Mouse (Mus musculus): ENCODE measurements around the gene Ift22.

Ift22 gene

GRCm38 (mm10) chr5:136953015-136953414, 45.1 kb downstream of the Ift22 start, which contains the start of gene Fis1:
Gene Fis1, plus strand, starts transcription at chr5:136953275.
- POLR2A ChIA-PET = interaction anchor here (0.5 to 43.5 kb wide), 61 partner anchors 6 to 996 kb away, joined by 3 to 1492 read pairs (median 4); partner anchors contain the start of genes Ap1s1 (in 2 of the 4), Cldn15 (in 2 of the 4), Fis1 (in 2 of the 4) and Plod3 (in 2 of the 4)
- CTCF ChIA-PET = interaction anchor here (0.6 to 4.7 kb wide), 33 partner anchors 9 to 1337 kb away, joined by 3 to 37 read pairs (median 6); partner anchors contain the start of genes Ift22 (in 1 of the 4), Plod3 (in 1 of the 4) and Znhit1 (in 1 of the 4)

DNA sequence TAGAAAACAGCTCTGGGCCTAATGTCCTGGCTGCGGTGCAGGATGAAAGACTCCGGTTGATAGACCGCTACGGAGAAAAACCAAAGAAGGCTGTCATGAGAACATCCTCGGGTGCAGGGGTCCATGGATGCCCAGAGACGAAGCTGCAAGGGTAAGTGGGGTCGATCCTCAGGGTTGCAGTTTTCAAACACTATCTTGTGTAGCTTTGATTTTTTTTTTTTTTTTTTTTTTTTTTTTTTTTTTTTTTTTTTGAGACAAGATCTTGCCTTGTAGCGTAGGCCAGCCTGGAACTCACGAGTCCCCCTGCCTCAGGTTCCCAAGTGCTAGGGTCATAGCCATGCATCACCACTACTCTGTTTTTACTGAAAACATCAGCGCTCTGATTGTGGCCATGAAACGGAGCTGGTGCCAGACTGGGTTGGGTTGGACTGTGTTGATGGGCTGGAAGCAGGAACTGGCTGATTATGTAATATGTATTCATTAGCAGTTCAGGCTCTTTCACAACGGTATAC, 45.5 kb downstream of the Ift22 start:
- CTCF ChIA-PET = interaction anchor here (0.6 to 4.7 kb wide), 25 partner anchors 9 to 1337 kb away, joined by 3 to 37 read pairs (median 6); partner anchors contain the start of genes Ift22 (in 1 of the 4), Plod3 (in 1 of the 4) and Znhit1 (in 1 of the 4)

DNA sequence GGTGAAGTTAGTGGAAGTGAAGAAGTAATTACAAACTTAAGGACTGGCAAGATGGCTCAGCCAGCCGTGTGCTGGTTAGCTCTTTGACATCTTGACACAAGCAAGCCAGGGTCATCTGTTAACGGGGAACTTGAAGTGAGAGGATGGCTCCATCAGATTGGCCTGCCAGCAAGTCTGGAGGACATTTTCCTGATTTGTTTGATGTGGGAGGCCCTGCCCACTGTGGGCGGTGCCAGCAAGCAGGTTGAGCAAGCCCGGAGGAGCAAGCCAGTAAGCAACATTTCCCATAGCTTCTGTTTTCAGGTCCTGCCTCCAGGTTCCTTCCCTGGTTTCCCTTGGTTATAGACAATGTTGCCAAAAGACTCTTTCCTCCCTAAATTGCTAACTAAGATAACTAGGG, 47.7 kb downstream of the Ift22 start:
- ChIA-PET CTCF (interaction anchor here in 1 of 4 experiments (1.0 to 1.2 kb wide), 3 partner anchors 12 to 32 kb away, joined by 3 to 4 read pairs (median 3); partner anchors contain the start of genes Plod3 and Znhit1), POLR2A (interaction anchor here in 3 of 4 experiments (1.7 to 43.5 kb wide), 6 partner anchors 4 to 33 kb away, joined by 5 to 1492 read pairs (median 907); partner anchors contain the start of genes Cldn15 (in 2 of the 3), Fis1 (in 2 of the 3) and Znhit1 (in 1 of the 3))

More for the DNA sequence above, 45.5 kb downstream of the Ift22 start:
- POLR2A ChIA-PET = interaction anchor here (0.5 to 43.5 kb wide), 53 partner anchors 6 to 996 kb away, joined by 3 to 1492 read pairs (median 4); partner anchors contain the start of genes Ap1s1 (in 2 of the 4), Cldn15 (in 2 of the 4), Fis1 (in 2 of the 4) and Plod3 (in 2 of the 4)

DNA sequence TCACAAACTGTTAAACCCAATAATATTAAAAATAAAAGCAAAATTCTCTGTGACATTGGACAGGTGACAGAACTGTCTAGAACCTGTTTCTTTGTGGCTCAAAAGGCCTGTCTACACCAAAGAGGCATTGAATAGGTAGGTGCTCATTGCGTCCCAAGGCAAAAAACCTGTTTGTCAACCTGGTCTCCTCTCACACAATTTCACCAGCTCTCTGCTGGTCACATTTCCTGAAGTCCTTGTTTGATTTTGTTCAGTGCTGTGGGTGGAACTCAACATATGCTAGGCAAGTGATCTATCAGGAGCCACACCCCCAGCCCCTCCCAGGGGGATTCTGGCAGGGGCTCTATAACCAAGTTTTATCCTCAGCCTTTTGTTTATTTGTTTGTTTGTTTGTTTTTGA, 49.3 kb downstream of the Ift22 start:
- POLR2A ChIA-PET = interaction anchor here in 2 of 4 experiments (1.1 to 43.5 kb wide), 5 partner anchors 2 to 30 kb away, joined by 3 to 1492 read pairs (median 907); partner anchors contain the start of genes Cldn15 (in 2 of the 2), Fis1 (in 2 of the 2) and Znhit1 (in 1 of the 2)

DNA sequence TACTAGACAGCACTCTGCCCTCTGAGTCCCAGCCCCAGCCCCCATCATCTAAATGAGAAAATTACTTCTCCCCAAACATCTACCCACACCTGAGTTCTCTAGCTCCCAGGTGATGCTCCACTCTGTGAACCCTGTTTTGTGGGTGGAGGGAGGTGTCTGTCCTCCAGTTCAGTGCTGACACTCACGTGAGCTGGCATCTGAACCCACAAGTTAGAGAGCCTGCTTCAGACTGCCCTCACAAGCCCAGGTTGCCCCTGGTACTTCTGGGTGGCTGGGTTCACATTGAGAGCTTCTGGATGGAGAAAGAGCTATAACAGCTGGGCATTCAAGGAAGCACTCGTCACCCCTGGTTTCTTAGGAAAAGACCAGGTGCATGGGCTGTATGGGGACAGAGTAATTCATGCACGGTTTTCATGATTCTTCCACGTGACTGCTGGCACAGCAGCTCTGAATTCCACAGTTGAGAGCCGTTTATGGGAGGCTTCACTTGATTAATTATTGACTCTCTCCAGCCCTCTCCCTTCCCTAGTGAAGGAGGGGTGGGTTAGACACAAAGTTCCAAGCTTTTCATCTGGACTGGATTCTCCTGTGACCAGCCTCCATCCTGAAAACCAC, 51.1 kb downstream of the Ift22 start:
- CTCF ChIA-PET = interaction anchor here in 1 of 4 experiments (0.8 to 1.3 kb wide), 3 partner anchors 16 to 124 kb away, joined by 3 to 5 read pairs (median 4); no protein-coding TSS in a partner anchor
- POLR2A ChIA-PET = interaction anchor here in 3 of 4 experiments (0.6 to 43.5 kb wide), 7 partner anchors 7 to 56 kb away, joined by 3 to 1492 read pairs (median 5); partner anchors contain the start of genes Fis1 (in 2 of the 3), Cldn15 (in 1 of the 3), Plod3 (in 1 of the 3) and Znhit1 (in 1 of the 3)

More for the DNA sequence above, 49.3 kb downstream of the Ift22 start:
- CTCF ChIA-PET = interaction anchor here in 1 of 4 experiments (0.7 kb wide), 1 partner anchor 13 kb away, joined by 3 read pairs; no protein-coding TSS in a partner anchor

DNA sequence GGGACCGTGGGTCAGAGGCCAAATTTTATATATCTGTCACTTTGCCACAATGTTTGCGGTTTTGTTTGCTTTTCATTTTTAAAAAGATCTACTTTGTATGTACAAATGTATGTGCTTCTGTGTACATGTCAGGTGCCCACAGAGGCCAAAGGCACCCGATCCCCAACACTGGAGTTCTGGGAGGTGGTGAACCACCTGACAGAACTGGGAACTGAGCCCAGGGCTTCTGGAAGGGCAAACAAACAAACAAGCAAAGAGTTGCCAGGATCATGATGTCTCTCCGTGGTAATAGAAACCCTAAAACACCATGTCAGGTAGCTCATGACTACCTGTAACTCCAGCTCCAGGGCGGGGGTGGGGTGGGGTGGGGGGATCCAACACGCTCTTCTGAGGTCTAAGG, 52.1 kb downstream of the Ift22 start:
- CTCF ChIA-PET = interaction anchor here (0.6 to 1.9 kb wide), 9 partner anchors 12 to 188 kb away, joined by 3 to 7 read pairs (median 3); no protein-coding TSS in a partner anchor
- POLR2A ChIA-PET = interaction anchor here in 3 of 4 experiments (0.6 to 43.5 kb wide), 7 partner anchors 6 to 818 kb away, joined by 3 to 1492 read pairs (median 5); partner anchors contain the start of genes Fis1 (in 2 of the 3), Cldn15 (in 1 of the 3) and Znhit1 (in 1 of the 3)

DNA sequence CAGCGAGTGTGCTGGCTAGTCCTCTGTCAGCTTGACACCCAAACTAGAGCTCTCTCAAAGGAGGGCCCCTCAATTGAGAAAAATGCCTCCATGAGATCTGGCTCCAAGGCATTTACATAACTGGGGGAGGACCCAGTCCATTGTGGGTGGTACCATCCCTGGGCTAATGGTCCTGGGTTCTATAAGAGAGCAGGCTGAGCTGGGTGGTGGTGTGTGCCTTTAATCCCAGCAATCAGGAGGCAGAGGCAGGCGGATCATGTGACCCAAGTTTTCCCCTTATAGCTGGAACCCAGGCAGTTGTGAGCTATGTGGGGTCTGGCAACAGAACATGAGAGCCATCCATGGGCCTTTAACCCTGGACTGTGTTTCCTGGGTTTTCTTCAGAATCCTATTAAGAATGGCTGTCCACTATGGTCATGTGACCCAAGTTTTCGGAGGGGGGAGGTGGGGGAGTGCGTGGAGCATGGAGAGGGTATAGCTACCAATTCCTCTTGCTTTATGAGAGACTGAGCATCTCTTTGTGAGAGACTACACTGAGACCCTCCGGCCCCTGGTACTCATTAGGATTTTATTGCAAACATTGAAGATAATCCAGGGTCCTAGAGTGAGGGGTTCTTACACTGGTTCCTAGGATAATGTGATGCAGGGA, 53.5 kb downstream of the Ift22 start:
- ChIA-PET POLR2A (interaction anchor here (0.5 to 43.5 kb wide), 37 partner anchors 5 to 1332 kb away, joined by 3 to 1492 read pairs (median 4); partner anchors contain the start of genes Fis1 (in 4 of the 4), Ift22 (in 2 of the 4), Plod3 (in 2 of the 4) and Ache (in 1 of the 4)), CTCF (interaction anchor here (0.6 to 3.1 kb wide), 51 partner anchors 8 to 541 kb away, joined by 3 to 37 read pairs (median 5); partner anchors contain the start of genes Fis1 (in 2 of the 4), Plod3 (in 2 of the 4), Ache (in 1 of the 4) and Ap1s1 (in 1 of the 4))

- ChIA-PET CTCF (interaction anchor here (0.5 to 3.1 kb wide), 70 partner anchors 8 to 1067 kb away, joined by 3 to 37 read pairs (median 5); partner anchors contain the start of genes Fis1 (in 4 of the 4), Plod3 (in 3 of the 4), Ache (in 2 of the 4) and Ap1s1 (in 1 of the 4)), POLR2A (interaction anchor here (0.5 to 43.5 kb wide), 42 partner anchors 4 to 1332 kb away, joined by 3 to 1492 read pairs (median 4); partner anchors contain the start of genes Fis1 (in 4 of the 4), Plod3 (in 2 of the 4), Ache (in 1 of the 4) and Ap1s1 (in 1 of the 4))
Measured at GRCm38 (mm10) chr5:136961983-136962461, 54.1 kb downstream of the Ift22 start.

GRCm38 (mm10) chr5:136962501-136962900, 54.6 kb downstream of the Ift22 start:
- ChIA-PET CTCF (interaction anchor here (0.5 to 3.1 kb wide), 75 partner anchors 8 to 1111 kb away, joined by 3 to 37 read pairs (median 5); partner anchors contain the start of genes Fis1 (in 4 of the 4), Plod3 (in 3 of the 4), Ache (in 2 of the 4) and Ift22 (in 2 of the 4)), POLR2A (interaction anchor here (0.6 to 43.5 kb wide), 37 partner anchors 4 to 1333 kb away, joined by 3 to 1492 read pairs (median 4); partner anchors contain the start of genes Fis1 (in 4 of the 4), Plod3 (in 2 of the 4), Ache (in 1 of the 4) and Ap1s1 (in 1 of the 4))

GRCm38 (mm10) chr5:136962966-136963540, 55.1 kb downstream of the Ift22 start:
- POLR2A ChIA-PET = interaction anchor here (0.6 to 43.5 kb wide), 28 partner anchors 3 to 1333 kb away, joined by 3 to 1492 read pairs (median 4); partner anchors contain the start of genes Fis1 (in 4 of the 4), Ache (in 1 of the 4), Cldn15 (in 1 of the 4) and Ift22 (in 1 of the 4)
- CTCF ChIA-PET = interaction anchor here (0.5 to 3.1 kb wide), 54 partner anchors 7 to 1112 kb away, joined by 3 to 37 read pairs (median 5); partner anchors contain the start of genes Fis1 (in 4 of the 4), Ache (in 2 of the 4), Plod3 (in 2 of the 4) and Ap1s1 (in 1 of the 4)
